Mouse (Mus musculus): ENCODE measurements around the gene Ctdsp2. TPM values are rescaled to one million over a fixed set of nuclear protein-coding genes. Genes with fewer than 3 reads are reported as not detected.

Gene Ctdsp2
- polyA plus RNA-seq, 1 experiment = 76.5 TPM

DNA sequence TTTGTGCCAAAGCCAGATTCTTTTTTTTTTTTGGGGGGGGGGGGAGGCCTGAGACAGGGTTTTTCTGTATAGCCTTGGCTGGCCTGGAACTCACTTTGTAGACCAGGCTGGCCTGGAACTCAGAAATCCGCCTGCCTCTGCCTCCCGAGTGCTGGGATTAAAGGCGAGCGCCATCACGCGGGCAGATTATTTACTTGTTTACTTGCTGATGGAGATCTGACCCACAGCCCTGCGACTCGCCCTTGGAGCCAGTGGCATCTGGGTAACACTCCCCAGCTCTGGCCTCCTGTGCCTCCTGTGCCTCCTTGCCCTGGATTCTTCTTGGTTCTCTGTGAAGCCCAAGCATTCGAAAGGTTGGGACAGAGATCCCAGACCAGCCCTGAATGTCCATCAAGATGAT lies 7.1 kb downstream of the Ctdsp2 start:
- Histone ChIP-seq H3K27ac (ENCODE audit: insufficient read depth, low read length) (no peak overlapping the region), H3K4me3 (ENCODE audit: insufficient read depth, low read length) (no peak overlapping the region), H3K4me1 (ENCODE audit: control insufficient read depth, insufficient read depth, low read length) (peaks cover 16% of the 10 kb centered on the region)
- no peak for TF ChIP-seq POLR2A (IDR thresholded peaks at IDR 0.05; ENCODE audit: extremely low read depth, insufficient read depth, low read length)
- no peak for TF ChIP-seq CTCF (IDR thresholded peaks at IDR 0.05; ENCODE audit: extremely low read depth, insufficient read depth, low read length)

DNA sequence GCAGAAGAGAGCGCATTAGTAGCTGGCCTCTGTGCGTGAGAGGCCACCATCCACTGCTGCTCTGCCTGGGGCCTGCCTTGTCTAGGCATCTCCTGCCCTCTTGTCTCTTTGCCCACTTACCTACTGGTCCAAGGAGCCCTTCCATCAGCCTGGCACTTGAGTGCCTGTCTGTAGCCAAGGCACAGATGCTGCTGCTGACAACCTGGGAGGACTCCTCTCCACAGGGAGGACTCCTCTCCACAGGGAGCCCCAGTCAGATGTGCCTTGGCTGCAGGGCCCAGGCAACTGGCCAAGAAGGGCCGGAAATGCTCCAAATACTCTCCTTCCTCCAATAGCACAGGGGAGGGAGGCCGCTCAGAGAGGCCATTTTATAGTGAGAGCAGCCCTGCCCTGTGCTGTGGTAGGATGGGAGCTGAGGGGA lies 8.0 kb downstream of the Ctdsp2 start:
- TF ChIP-seq POLR2A (IDR thresholded peaks at IDR 0.05; ENCODE audit: extremely low read depth, insufficient read depth, low read length) = no peak
- TF ChIP-seq CTCF (IDR thresholded peaks at IDR 0.05; ENCODE audit: extremely low read depth, insufficient read depth, low read length) = no peak
- H3K4me1 ChIP-seq (ENCODE audit: control insufficient read depth, insufficient read depth, low read length) = peaks cover 16% of the 10 kb centered on the region
- H3K27ac ChIP-seq (ENCODE audit: insufficient read depth, low read length) = peak overlapping the region; percentile 30; the same call in 1 of the 2 replicates
- no peak overlapping the region for H3K4me3 ChIP-seq (ENCODE audit: insufficient read depth, low read length)

- H3K4me1 ChIP-seq (ENCODE audit: control insufficient read depth, insufficient read depth, low read length) = peaks cover 16% of the 10 kb centered on the region
- no peak overlapping the region for H3K4me3 ChIP-seq (ENCODE audit: insufficient read depth, low read length)
- TF ChIP-seq POLR2A (IDR thresholded peaks at IDR 0.05; ENCODE audit: extremely low read depth, insufficient read depth, low read length) (no peak), CTCF (IDR thresholded peaks at IDR 0.05; ENCODE audit: extremely low read depth, insufficient read depth, low read length) (no peak)
- H3K27ac ChIP-seq (ENCODE audit: insufficient read depth, low read length) = peak overlapping the region; percentile 7; the same call in 1 of the 2 replicates
These were observed 8.9 kb downstream of the Ctdsp2 start for GRCm38 (mm10) chr10:126987183-126988118.

- no peak overlapping the region for H3K27ac ChIP-seq (ENCODE audit: insufficient read depth, low read length)
- H3K4me3 ChIP-seq (ENCODE audit: insufficient read depth, low read length) = no peak overlapping the region
- TF ChIP-seq CTCF (IDR thresholded peaks at IDR 0.05; ENCODE audit: extremely low read depth, insufficient read depth, low read length) (no peak), POLR2A (IDR thresholded peaks at IDR 0.05; ENCODE audit: extremely low read depth, insufficient read depth, low read length) (no peak)
- peaks cover 11% of the 10 kb centered on the region for H3K4me1 ChIP-seq (ENCODE audit: control insufficient read depth, insufficient read depth, low read length)
These were observed 10.1 kb downstream of the Ctdsp2 start for GRCm38 (mm10) chr10:126988513-126989165.

DNA sequence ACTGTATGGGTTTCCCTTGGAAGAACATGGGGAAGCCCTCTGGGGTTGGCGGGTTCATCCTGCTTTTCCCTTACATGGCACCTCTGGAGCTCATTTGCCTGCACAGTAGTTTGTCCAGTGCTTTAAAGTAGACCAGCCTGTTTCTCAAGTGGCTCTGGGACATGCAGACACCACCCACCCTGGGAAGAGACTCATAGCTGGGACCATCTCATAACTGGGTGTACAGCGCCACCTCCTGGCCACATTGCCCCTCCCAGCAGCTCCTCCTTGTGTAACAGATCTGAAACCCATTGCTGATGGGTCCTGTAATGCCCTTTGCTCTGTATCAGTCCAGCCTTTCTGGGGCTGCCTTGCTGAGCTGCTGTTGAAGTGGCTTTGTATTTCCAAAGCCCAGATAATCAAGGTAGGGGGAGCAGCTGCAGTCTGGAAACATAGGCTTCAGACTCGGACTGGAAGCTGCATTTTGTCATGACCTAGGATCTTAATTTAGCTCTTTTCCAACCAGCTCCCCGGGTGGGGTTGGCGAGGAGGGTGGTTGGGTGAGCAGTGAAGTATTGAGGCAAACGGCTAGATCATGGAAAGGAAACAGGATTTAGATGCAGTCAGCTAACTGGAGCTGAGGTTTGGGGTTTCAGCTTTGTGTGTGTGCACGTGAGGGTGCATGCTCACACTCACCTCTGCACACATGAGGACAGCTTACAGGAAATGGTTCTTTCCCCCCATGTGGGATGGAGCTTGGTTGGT lies 12.0 kb downstream of the Ctdsp2 start:
- H3K4me1 ChIP-seq (ENCODE audit: control insufficient read depth, insufficient read depth, low read length) = peaks cover 6% of the 10 kb centered on the region; the same call in 1 of the 2 replicates
- H3K27ac ChIP-seq (ENCODE audit: insufficient read depth, low read length) = no peak overlapping the region
- no peak overlapping the region for H3K4me3 ChIP-seq (ENCODE audit: insufficient read depth, low read length)

DNA sequence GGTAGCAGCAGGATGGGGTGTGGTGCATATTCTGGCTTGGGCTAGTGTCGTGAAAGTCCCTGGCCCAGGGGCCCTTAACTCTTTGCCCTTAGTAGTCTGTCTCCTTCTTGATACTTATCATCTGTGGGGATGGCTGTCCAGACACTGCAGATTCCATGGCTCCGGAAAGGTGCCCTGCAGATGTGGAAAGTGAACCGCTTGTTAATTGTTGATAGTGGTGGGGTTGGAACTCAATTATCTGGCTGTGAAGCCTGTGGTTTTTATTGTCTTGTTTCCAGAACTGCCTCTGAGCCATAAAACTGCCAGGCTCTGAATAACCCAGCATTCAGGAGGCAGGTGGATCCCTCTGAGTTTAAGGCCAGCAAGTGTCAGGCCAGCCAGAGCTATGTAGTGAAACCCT lies 13.2 kb downstream of the Ctdsp2 start:
- Histone ChIP-seq H3K27ac (ENCODE audit: insufficient read depth, low read length) (no peak overlapping the region), H3K4me3 (ENCODE audit: insufficient read depth, low read length) (no peak overlapping the region), H3K4me1 (ENCODE audit: control insufficient read depth, insufficient read depth, low read length) (peaks cover 2% of the 10 kb centered on the region; the same call in 1 of the 2 replicates)
- TF ChIP-seq POLR2A (IDR thresholded peaks at IDR 0.05; ENCODE audit: extremely low read depth, insufficient read depth, low read length) (no peak), CTCF (IDR thresholded peaks at IDR 0.05; ENCODE audit: extremely low read depth, insufficient read depth, low read length) (no peak)

More for the DNA sequence above, 12.0 kb downstream of the Ctdsp2 start:
- TF ChIP-seq POLR2A (IDR thresholded peaks at IDR 0.05; ENCODE audit: extremely low read depth, insufficient read depth, low read length) = no peak
- peak; percentile 95 for TF ChIP-seq CTCF (IDR thresholded peaks at IDR 0.05; ENCODE audit: extremely low read depth, insufficient read depth, low read length)

DNA sequence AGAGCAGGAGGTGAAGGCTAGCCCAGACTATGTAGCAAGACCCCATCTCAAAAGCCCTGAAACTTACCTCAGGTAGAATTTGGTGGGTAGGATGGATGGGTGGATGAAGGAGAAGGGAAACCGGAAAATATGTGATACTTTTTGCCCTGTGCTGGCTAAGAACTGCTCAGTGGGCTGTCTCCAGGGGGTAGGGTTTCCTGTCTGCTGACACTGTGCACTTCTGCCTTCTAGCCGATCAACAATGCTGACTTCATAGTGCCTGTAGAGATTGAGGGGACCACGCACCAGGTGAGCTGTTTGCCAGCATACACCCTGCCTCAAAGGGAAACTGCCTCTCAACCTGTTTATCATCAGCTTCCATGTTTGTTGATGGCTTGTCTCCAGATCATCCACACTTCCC lies 15.1 kb downstream of the Ctdsp2 start:
- H3K4me3 ChIP-seq (ENCODE audit: insufficient read depth, low read length) = no peak overlapping the region
- no peak overlapping the region for H3K27ac ChIP-seq (ENCODE audit: insufficient read depth, low read length)
- TF ChIP-seq CTCF (IDR thresholded peaks at IDR 0.05; ENCODE audit: extremely low read depth, insufficient read depth, low read length) = no peak
- TF ChIP-seq POLR2A (IDR thresholded peaks at IDR 0.05; ENCODE audit: extremely low read depth, insufficient read depth, low read length) = no peak
- H3K4me1 ChIP-seq (ENCODE audit: control insufficient read depth, insufficient read depth, low read length) = no peaks in the 10 kb centered on the region

GRCm38 (mm10) chr10:126997340-126998113 lies 19.0 kb downstream of the Ctdsp2 start:
- no peak overlapping the region for H3K27ac ChIP-seq (ENCODE audit: insufficient read depth, low read length)
- no peak overlapping the region for H3K4me3 ChIP-seq (ENCODE audit: insufficient read depth, low read length)
- TF ChIP-seq CTCF (IDR thresholded peaks at IDR 0.05; ENCODE audit: extremely low read depth, insufficient read depth, low read length) = no peak
- no peak for TF ChIP-seq POLR2A (IDR thresholded peaks at IDR 0.05; ENCODE audit: extremely low read depth, insufficient read depth, low read length)
- H3K4me1 ChIP-seq (ENCODE audit: control insufficient read depth, insufficient read depth, low read length) = no peaks in the 10 kb centered on the region
